Comparison of ENCODE assay signal across 23 mouse cellular contexts in the genomic region with DNA sequence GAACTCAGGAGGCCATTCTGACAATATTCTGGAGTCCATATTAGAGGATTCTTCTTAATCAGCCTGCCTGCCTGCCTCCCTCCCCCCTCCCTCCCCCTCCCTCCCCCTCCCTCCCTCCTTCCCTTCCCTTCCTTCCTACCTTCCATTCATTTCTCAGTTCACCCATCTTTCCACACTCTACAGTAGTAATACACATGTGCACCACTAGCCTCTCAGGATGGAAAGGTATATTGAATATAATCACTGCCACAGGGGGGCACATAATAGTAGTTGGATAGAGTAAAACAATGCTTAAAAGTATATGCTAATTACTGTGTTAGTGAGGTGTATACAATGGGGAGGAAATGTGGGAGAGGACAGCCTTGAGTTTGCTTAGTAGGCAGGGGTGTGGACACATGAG. TPM values are rescaled to one million over a fixed set of nuclear protein-coding genes. Genes with fewer than 3 reads are reported as not detected.
"Had no signal": no experiment of that assay in that cellular context is flagged by ENCODE, and none has a peak within 500 bp of the region (broad histone marks: within the 10 kb centered on the region; RNA-seq: fewer than 3 reads in every experiment).

No protein-coding gene starts in this region.

- H3K9ac ChIP-seq: kidney, embryonic 15.5 days; limb, embryonic 12.5 days; limb, embryonic 15.5 days; liver, embryonic 14.5 days; liver, postnatal 0 days; lung, embryonic 14.5 days; midbrain, embryonic 15.5 days; neural tube, embryonic 12.5 days had no signal

- H3K4me2 ChIP-seq: kidney, embryonic 15.5 days; limb, embryonic 12.5 days; limb, embryonic 15.5 days; liver, embryonic 11.5 days; lung, embryonic 14.5 days; midbrain, embryonic 15.5 days; neural tube, embryonic 12.5 days had no signal

- ATAC-seq: liver, postnatal 0 days; lung, postnatal 0 days had no signal

- H3K9me3 ChIP-seq: kidney, embryonic 15.5 days; limb, embryonic 12.5 days; limb, embryonic 15.5 days; midbrain, embryonic 15.5 days; neural tube, embryonic 12.5 days had no signal

- H3K27me3 ChIP-seq: kidney, embryonic 15.5 days; limb, embryonic 12.5 days; limb, embryonic 15.5 days; midbrain, embryonic 15.5 days; neural tube, embryonic 12.5 days had no signal

- H3K27ac ChIP-seq: kidney, embryonic 15.5 days; left cerebral cortex, adult 2 months; limb, embryonic 12.5 days; limb, embryonic 15.5 days; liver, embryonic 14.5 days; macrophage; midbrain, embryonic 15.5 days; neural tube, embryonic 12.5 days had no signal

- DNase-seq: kidney, adult 11 months; kidney, adult 8-10 months; kidney, postnatal 10 days; kidney, postnatal 36 days; layer of hippocampus, postnatal 36 days; left cerebral cortex, postnatal 4 days; liver, postnatal 0 days; lung, embryonic 14.5 days; thymus, adult 18-20 months; thymus, postnatal 36 days had no signal

- H3K4me3 ChIP-seq: kidney, embryonic 15.5 days; left cerebral cortex, adult 2 months; limb, embryonic 12.5 days; limb, embryonic 15.5 days; midbrain, embryonic 15.5 days; myocyte; neural tube, embryonic 12.5 days had no signal

- H3K4me1 ChIP-seq: kidney, embryonic 15.5 days; limb, embryonic 12.5 days; limb, embryonic 15.5 days; midbrain, embryonic 15.5 days; neural tube, embryonic 12.5 days had no signal

- H3K36me3 ChIP-seq: kidney, embryonic 15.5 days; limb, embryonic 12.5 days; limb, embryonic 15.5 days; midbrain, embryonic 15.5 days; neural tube, embryonic 12.5 days had no signal

RNA-seq across cellular contexts. Expression of a gene that starts 13.1 kb away (rescaled TPM):
- total RNA-seq: megakaryocyte, adult 5-6 weeks; monocyte, adult 5-6 weeks had no signal
- polyA plus RNA-seq: liver, postnatal 0 days; macrophage had no signal
